ENCODE assay signal across 33 mouse cellular contexts in genomic region chr6:118406421-118406820, GRCm38 (mm10). TPM values are rescaled to one million over a fixed set of nuclear protein-coding genes. Genes with fewer than 3 reads are reported as not detected.
DNase-seq lines count a peak whose midpoint lies in the region; ATAC-seq and TF ChIP-seq lines count a peak whose summit lies in the region.
"Had no signal": no experiment of that assay in that cellular context is flagged by ENCODE, and none has a peak within 500 bp of the region (broad histone marks: within the 10 kb centered on the region; RNA-seq: fewer than 3 reads in every experiment).

No protein-coding gene starts in this region.

- peak; percentile 18 to 72 for DNase-seq in adrenal gland, adult (ENCODE audit: inconsistent age in 2 of 2, low spot score in 1 of 2)
- no peak for DNase-seq in adrenal gland, postnatal 14 days
- DNase-seq in 3T3-L1 (ENCODE audit: low read depth, low spot score) (peak; percentile 44), adipocyte (ENCODE audit: low spot score) (peak; percentile 57)
- DNase-seq in retina, embryonic 14.5 days (ENCODE audit: low spot score), result peak; percentile 82
- no peak for DNase-seq in left cerebral cortex, adult 11 months (ENCODE audit: low spot score)
- DNase-seq in lung, adult 2 months, result no peak
- DNase-seq: cerebellum, adult 8-10 months; cerebellum, postnatal 25 days; gastrocnemius, postnatal 36 days; heart, adult 18-20 months; heart, postnatal 10 days; kidney, adult 18-20 months; kidney, postnatal 4 days; left cerebral cortex, postnatal 4 days; lung, embryonic 14.5 days; lung, postnatal 14 days; right cerebral cortex, postnatal 4 days; thymus, adult 2 months; thymus, postnatal 36 days had no signal

- no peaks in the 10 kb centered on the region for H3K9me3 ChIP-seq in heart, embryonic 11.5 days (replicated peaks; ENCODE audit: control insufficient read depth, low read length)
- H3K9me3 ChIP-seq: G1E; heart, embryonic 13.5 days; hindbrain, embryonic 15.5 days; midbrain, embryonic 10.5 days; midbrain, embryonic 15.5 days; neural tube, embryonic 15.5 days had no signal

- no peak for TF ChIP-seq CTCF in lung, adult 2 months (IDR thresholded peaks at IDR 0.05; ENCODE audit: insufficient read depth, low read length)

- 66% methylated on average over 4 of the region's 4 CpGs for WGBS in lung, adult 2 months
- WGBS in heart, embryonic 11.5 days (ENCODE audit: insufficient replicate concordance), result 85% methylated on average over 4 of the region's 4 CpGs

- no peak for TF ChIP-seq POLR2A in lung, adult 2 months (IDR thresholded peaks at IDR 0.05; ENCODE audit: borderline replicate concordance, extremely low read depth, low read depth, low read length)

- peaks cover 27% of the 10 kb centered on the region for H3K36me3 ChIP-seq in heart, embryonic 11.5 days (ENCODE audit: control insufficient read depth, insufficient read depth, low read length)

- H3K4me2 ChIP-seq in heart, embryonic 11.5 days, result no peak overlapping the region
- H3K4me2 ChIP-seq: heart, embryonic 13.5 days; hindbrain, embryonic 15.5 days; lung, embryonic 14.5 days; midbrain, embryonic 15.5 days; neural tube, embryonic 15.5 days had no signal

- H3K9ac ChIP-seq in heart, embryonic 11.5 days (ENCODE audit: low read depth, low read length), result no peak overlapping the region
- H3K9ac ChIP-seq: heart, embryonic 13.5 days; hindbrain, embryonic 15.5 days; liver, embryonic 14.5 days; lung, embryonic 14.5 days; midbrain, embryonic 15.5 days; neural tube, embryonic 15.5 days had no signal

- H3K4me3 ChIP-seq in lung, adult 2 months (replicated peaks; ENCODE audit: extremely low read depth, low read depth, low read length), result no peak overlapping the region
- H3K4me3 ChIP-seq in heart, embryonic 11.5 days (ENCODE audit: low read depth, low read length), result no peak overlapping the region
- H3K4me3 ChIP-seq: heart, embryonic 13.5 days; hindbrain, embryonic 15.5 days; midbrain, embryonic 10.5 days; midbrain, embryonic 15.5 days; neural tube, embryonic 15.5 days had no signal

- no peak overlapping the region for H3K27ac ChIP-seq in heart, embryonic 11.5 days (ENCODE audit: low read depth, low read length)
- H3K27ac ChIP-seq: heart, embryonic 13.5 days; hindbrain, embryonic 15.5 days; kidney, postnatal 0 days; liver, embryonic 14.5 days; midbrain, embryonic 10.5 days; midbrain, embryonic 15.5 days; neural tube, embryonic 15.5 days; stomach, postnatal 0 days had no signal

- no peaks in the 10 kb centered on the region for H3K4me1 ChIP-seq in lung, adult 2 months (ENCODE audit: control insufficient read depth, insufficient read depth, low read length)
- no peaks in the 10 kb centered on the region for H3K4me1 ChIP-seq in heart, embryonic 11.5 days (ENCODE audit: control insufficient read depth, insufficient read depth, low read length)
- H3K4me1 ChIP-seq: hindbrain, embryonic 15.5 days; midbrain, embryonic 10.5 days; midbrain, embryonic 15.5 days; neural tube, embryonic 15.5 days had no signal

- ATAC-seq in heart, embryonic 11.5 days (replicated peaks; ENCODE audit: insufficient number of reproducible peaks, low FRiP score, low TSS enrichment), result no peak
- ATAC-seq: activated CD4-positive, CD25-positive, alpha-beta regulatory T cell, adult 4 months; forebrain, embryonic 14.5 days; inflammation-experienced regulatory T-cells, adult 6 months; midbrain, embryonic 15.5 days had no signal

- H3K27me3 ChIP-seq in heart, embryonic 11.5 days (ENCODE audit: control insufficient read depth, insufficient read depth, low read length), result no peaks in the 10 kb centered on the region
- H3K27me3 ChIP-seq: heart, embryonic 13.5 days; hindbrain, embryonic 15.5 days; midbrain, embryonic 15.5 days; neural tube, embryonic 15.5 days had no signal

RNA-seq across cellular contexts. Expression of gene Bms1, which starts 12.9 kb away (rescaled TPM):
- 33.8 and 37.5 TPM in 2 replicates for total RNA-seq in adrenal gland, postnatal 14 days (2021)
- 4.4 and 6.2 TPM in 2 replicates for polyA plus RNA-seq in lung, adult 2 months (2012; rRNA removed)
- polyA plus RNA-seq in heart, embryonic 11.5 days (2014; fragmentation: Nextera tagmentation; extraction: Ambion mirVana), result 25.1 and 31.6 TPM in 2 replicates

RNA-seq across cellular contexts. Expression of gene Zfp248, which starts 48.9 kb away (rescaled TPM):
- total RNA-seq in adrenal gland, postnatal 14 days (2021), result 3.2 and 3.5 TPM in 2 replicates
- 0.68 and 1.1 TPM in 2 replicates for polyA plus RNA-seq in lung, adult 2 months (2012; rRNA removed)
- polyA plus RNA-seq in heart, embryonic 11.5 days (2014; fragmentation: Nextera tagmentation; extraction: Ambion mirVana), result 4.9 and 5.0 TPM in 2 replicates

Comparison
In these comparisons a context has a peak if more than half of its experiments do, and no peak if none do; other contexts are left out.
1. DNase-seq: peak in adrenal gland, adult (2 of 2), 3T3-L1 (single experiment), adipocyte (single experiment) and retina, embryonic 14.5 days (single experiment); none in adrenal gland, postnatal 14 days (single experiment), left cerebral cortex, adult 11 months (single experiment) and lung, adult 2 months (single experiment).